Mouse (Mus musculus) spleen, adult 2 months (tissue): ENCODE data around the gene Plekhb2.

Experiments
- CTCF ChIP-seq: fragments of 200-500 bp; IDR thresholded peaks from 2 replicates; pipeline ENCODE4 v1.5.1; 2011; ENCODE audit warnings: mild to moderate bottlenecking, inconsistent platforms; ENCODE audit not compliant: insufficient read depth, insufficient read length, insufficient replicate concordance; ENCODE audit errors: extremely low read depth
- POLR2A ChIP-seq: fragments of 200-500 bp; IDR thresholded peaks from 2 replicates; pipeline ENCODE4 v1.6.1; 2011; ENCODE audit warnings: low read depth, low read length, inconsistent platforms

GRCm38 (mm10) chr1:34842389-34842861 is 7.4 kb upstream of the Plekhb2 start:
- no peak for TF ChIP-seq CTCF
- TF ChIP-seq POLR2A = no peak
